Mouse (Mus musculus): ENCODE measurements at regions not wholly inside any gene's neighbourhood (a gene's known extent, or its start where the extent isn't known, plus 50 kb on each side); places are given as distances from the start of the nearest gene placed in this dataset.
"Not testable (repeated sequence)": the region's sequence is repeated elsewhere in the genome, so short reads cannot be mapped to it uniquely, and the experiment has no call there.

DNA sequence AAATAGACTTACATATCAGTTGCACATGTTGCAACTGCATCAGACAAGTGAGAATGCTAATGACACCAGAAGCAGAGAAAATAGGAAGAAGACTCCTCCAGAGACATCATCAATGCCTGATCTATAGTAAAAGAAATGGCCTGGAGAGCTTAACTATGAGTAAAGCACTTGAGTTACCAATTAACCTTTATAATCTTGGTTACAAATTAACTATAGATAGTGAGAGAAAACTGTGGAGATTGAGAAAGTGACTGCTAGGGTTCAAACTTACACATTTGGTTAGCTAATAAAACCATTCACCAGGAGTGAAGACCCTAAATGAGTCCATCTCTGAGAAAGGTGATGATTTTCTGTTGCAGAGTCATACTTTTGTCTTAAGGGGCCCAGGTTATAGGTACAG lies 307.4 kb downstream of the Phex start:
- no peak for DNase-seq

DNA sequence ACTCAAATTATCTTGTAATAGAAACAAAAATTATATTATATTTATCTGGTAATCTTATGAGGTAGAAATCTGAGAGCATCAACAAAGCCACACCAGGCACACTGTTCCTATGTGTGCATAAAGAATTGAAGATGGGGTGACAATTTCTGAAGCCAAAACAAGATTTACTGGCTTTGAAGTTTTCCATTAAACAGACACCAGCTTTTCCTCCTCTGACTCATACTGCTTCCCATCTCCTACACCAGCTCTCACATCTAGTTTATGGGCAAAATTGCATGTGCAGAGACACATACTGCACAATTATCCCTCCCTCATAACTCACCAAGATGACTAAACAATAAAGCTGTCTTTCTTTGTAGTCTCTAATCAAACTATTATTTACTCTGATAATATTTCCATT lies 335.1 kb downstream of the Phex start:
- DNase-seq: no peak

DNA sequence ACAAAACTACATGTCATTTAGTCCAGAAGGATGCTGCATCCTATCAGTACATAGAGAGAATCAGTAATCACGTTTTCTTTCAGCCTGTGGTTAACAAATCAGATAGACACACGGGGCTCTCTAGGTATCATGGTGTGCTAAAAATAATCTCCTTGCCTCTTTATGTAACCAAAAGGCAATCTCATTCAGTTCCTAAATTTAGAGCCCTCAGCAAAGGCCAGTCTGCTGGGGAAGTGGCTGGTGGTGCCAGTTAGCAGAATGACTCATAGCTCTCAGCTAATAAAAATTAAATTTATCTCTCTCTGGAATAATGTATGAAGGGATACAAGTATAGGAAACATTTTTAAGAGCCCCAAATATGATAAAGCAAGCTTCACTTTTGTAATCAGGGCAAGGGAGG lies 335.5 kb downstream of the Phex start:
- peak; percentile 79 for DNase-seq

DNA sequence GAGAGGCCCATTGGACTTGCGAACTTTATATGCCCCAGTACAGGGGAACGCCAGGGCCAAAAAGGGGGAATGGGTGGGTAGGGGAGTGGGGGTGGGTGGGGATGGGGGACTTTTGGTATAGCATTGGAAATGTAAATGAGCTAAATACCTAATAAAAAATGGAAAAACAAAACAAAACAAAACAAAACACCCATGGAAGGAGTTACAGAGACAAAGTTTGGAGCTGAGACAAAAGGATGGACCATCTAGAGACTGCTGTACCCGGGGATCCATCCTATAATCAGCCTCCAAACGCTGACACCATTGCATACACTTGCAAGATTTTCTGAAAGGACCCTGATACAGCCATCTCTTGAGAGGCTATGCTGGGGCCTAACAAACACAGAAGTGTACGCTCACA lies 337.1 kb downstream of the Phex start:
- DNase-seq: not testable (repeated sequence)

DNA sequence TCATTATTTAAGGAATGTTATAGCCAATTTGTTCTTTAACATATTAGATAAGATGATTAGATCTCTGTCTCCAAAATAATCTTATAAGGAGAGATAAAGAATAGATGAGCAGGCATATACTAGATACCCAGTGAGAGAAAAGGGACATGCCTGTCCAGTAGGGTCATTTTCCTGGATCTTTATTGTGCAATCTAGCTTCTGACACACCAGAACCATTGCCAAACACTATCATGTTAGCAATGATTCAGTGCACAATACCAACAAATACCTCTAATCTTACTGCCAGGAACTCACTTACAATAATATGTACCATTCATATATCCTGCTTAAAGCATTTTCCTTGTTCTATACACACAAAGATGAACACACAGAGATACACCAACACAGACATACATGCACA lies 338.9 kb downstream of the Phex start:
- no peak for DNase-seq

DNA sequence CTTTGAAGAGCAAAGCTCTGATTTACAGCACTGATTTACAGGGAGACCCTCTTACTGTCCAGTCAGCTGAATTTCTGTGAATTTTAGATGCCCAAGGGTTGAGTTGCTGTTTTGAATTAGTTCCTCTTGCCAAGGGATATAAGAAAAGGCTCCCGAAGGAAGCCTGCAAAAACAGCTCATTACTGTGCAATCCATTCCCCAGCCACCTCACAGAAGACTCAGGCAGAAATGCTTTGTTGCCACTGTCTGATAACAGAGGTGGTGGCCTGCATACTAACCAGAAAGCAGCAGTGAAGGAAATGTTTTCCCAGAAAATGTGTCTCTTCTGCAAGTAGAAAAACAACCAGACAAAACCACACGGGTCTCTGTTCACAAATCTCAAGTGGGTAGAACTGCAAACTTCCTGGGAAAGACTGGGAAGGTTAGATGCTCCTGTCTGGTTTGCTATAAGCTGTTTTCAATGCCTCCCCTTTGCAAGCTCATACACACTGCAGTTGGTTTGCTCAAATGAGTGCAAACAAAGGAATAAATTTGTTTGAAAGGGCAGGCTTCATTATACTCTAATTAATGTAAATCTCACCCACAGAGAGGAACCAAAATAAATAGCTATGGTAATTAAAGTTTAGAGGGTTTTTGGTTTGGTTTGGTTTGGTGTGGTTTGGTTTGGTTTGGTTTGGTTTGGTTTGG lies 363.3 kb downstream of the Phex start:
- no peak for DNase-seq

DNA sequence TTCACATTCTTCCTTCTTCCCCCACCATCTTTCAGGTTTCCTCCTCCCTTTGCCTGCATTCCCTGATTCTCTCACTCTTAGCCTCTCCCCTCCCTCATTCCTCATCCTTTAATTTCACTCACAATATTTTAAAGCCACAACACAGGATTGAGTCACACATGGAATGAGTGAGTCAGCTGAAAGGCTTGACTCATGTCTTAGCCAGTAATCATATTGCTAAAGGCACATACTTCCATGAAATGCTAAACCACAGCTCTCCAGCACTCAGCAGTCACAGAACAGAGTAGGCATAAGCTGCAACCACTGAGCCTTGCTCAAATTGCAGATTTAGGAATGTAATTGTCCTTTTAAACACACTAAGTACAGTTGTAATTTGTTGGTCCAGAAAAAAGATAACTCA lies 386.2 kb downstream of the Phex start:
- no peak for DNase-seq

DNA sequence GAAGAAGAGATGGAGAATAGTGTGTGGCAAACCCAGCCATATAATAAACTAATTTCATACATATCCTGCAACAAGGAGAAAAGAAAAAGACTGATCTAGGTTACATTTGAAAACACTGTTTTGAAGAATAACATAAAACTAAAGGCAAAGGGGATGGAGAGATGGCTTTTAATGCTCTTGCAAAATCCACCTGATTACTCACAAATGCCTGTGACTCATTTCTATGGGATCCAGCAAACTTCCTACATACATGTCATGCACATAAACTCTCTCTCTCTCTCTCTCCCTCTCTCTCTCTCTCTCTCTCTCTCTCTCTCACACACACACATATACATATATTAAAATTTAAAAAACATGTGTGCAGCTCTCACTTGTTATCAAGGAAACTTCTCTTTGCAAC lies 390.8 kb downstream of the Phex start:
- no peak for DNase-seq

DNA sequence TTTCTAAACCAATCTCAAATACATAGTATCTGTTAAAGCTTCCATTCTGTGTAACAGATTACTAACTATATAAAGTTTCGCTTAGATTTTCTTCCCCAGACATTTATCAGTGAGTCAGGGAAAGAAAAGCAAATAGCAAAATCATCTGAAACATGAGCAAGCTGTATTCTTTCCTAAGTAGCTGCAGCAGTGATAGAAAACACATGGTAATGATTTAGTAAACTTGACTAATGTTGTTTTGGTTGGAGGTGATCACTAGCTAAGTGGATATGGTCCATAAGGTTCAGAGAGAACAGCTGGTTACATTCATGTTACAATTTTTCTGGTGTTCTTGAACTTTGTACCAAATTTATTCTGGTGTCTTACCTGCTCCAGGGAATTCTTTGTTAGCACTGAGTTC lies 393.3 kb downstream of the Phex start:
- no peak for DNase-seq

DNA sequence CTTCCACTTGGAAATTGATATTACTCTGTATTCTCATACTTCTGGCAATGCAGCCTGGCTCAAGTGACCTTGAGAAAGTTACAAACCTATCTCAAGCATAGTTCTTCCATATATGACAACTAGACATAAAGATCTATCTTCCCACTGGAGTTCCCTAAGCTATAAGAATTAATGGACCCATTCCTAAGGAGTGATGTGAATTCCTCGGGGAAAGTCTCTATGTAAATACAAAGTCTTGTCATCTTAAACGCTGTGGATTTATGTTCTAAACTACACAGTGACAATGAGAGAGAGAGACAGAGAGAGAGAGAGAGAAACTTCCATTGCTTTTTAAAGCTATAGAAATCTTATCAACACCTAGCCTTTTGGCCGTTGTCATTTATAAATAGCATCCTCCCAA lies 394.8 kb downstream of the Phex start:
- DNase-seq: no peak

DNA sequence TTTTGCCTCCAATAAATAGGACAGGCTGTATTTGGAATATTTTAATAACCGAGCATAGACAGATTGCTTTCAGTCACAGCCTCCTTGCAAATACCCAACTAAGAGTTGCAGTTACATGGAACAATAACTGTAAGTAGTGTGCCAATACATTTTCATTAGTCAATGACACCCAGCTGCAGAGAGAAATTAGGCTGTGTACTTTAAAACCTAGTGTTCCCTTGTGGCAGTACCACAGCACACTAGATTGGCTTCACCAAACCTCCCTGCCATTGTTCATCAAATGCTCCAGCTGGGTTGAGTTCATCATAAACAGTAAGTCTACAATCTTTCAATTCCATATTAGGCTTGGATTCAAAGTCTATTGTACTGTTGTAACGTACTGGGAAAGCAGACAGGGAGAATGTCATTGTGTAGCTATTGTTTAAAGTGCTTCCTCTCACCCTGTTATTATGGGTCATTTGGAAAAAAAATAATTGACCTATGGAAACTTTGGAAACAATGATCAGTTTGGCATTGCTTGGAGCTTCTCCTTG lies 425.1 kb downstream of the Phex start:
- no peak for DNase-seq

DNA sequence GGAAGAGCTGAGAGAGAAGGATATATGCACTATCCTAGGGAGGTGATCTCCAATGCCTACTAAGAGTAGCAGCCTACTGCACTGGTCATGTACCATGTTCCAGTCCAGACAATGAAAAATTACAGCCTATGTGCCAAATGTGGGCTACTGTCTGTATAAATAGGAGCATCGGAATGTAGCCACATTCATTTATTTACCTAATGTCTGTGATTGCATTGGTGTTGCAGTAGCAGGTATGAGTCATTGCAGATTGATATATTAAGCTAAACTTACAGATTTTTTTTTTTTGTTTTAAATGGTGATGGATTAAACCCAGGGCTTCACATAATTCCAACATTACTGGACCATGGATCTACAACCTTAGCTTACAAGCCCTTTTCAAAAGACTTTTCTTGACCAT lies 468.0 kb downstream of the Phex start:
- DNase-seq: no peak

DNA sequence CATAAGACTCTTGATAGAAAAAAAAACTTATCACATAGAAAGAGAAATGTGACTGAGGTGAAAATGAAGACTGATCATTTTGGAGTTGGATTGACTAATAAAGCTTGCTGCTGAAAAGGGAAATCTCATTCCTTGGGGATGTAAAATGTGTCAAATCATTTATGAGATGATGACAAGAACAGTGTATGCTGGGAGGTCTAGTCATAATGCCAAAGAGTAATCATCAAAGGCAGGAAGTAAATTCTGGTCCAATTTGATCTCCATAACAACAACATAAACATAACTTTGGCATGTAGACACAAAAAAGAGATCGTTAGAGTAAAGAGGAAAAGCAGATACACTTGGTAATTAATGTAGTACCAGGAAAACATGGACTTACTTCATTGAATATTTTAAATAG lies 470.9 kb downstream of the Phex start:
- DNase-seq: no peak

DNA sequence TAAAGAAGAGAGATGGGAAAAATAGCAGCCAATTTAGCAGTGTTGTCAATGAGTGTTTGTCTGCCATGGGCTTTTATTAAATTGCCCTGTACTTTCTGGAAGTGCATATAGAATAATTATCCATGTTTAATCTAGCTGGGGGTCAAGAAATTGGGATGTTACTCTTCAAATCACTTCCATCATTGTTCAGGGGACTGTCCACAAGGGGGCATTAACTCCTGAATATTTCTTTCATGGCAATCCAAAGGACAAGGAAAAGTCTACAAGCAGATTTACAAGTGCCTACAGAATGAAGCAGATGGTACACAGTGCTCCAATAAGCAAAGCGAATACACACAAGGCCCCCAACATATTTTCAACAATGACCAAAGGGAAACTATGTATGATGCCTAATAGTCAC lies 501.7 kb downstream of the Phex start:
- peak; percentile 19 for DNase-seq
